Mouse (Mus musculus) T-cell, adult 66 days (primary cell): ENCODE results near the gene Relb. TPM values are rescaled to one million over a fixed set of nuclear protein-coding genes. Genes with fewer than 3 reads are reported as not detected.

Experiments
- total RNA-seq, 2 experiments: library from RNA; stranded (reverse); gene quantifications; 3 replicates in 1 of 2; 4 replicates in 1 of 2; pipeline ENCODE4 v1.2.4; 2023

Relb gene
- 10 to 100 TPM; 50.3 to 55.7 TPM for total RNA-seq

GRCm38 (mm10) chr7:19629361-19629734, at the start of gene Relb:
Gene Relb, minus strand, starts transcription at chr7:19629438.

GRCm38 (mm10) chr7:19677872-19678271, 48.6 kb upstream of the Relb start, which contains the start of gene Apoc2:
Gene Apoc2, minus strand, starts transcription at chr7:19677941.

GRCm38 (mm10) chr7:19664955-19665841, 36.0 kb upstream of the Relb start, which contains the start of gene Clptm1:
Gene Clptm1, minus strand, starts transcription at chr7:19665033.

GRCm38 (mm10) chr7:19603849-19604605, 25.2 kb downstream of the Relb start, which contains the start of gene Clasrp:
Gene Clasrp, minus strand, starts transcription at chr7:19604486.

GRCm38 (mm10) chr7:19577141-19577852, 51.9 kb downstream of the Relb start, which contains the start of the genes Zfp296 and Gemin7:
Gene Zfp296, plus strand, starts transcription at chr7:19577287.
Gene Gemin7, minus strand, starts transcription at chr7:19577595.

GRCm38 (mm10) chr7:19562643-19563410, 66.4 kb downstream of the Relb start, which contains the start of gene Ppp1r37:
Gene Ppp1r37, minus strand, starts transcription at chr7:19563076.

Other genes starting within 250 kb of the Relb start
- 10 to 100 TPM; 75.2 to 85.1 TPM for gene Ercc2, start 247.4 kb downstream of the Relb start, total RNA-seq
- gene Klc3, start 225.3 kb downstream of the Relb start, total RNA-seq = 1 to 10 TPM; 3.0 to 4.6 TPM
- not detected for gene Ckm, start 224.7 kb downstream of the Relb start, total RNA-seq
- 10 to 100 TPM; 25.0 to 29.2 TPM for gene Mark4, start 170.6 kb downstream of the Relb start, total RNA-seq
- not detected for gene Exoc3l2, start 166.1 kb downstream of the Relb start, total RNA-seq
- gene Bloc1s3, start 121.1 kb downstream of the Relb start, total RNA-seq = 1 to 10 TPM; 4.8 to 5.1 TPM
- gene Trappc6a, start 121.0 kb downstream of the Relb start, total RNA-seq = 10 to 100 TPM; 19.2 to 22.3 TPM
- gene Nkpd1, start 111.6 kb downstream of the Relb start, total RNA-seq = under 1 TPM in 1 of 2 experiments, not detected in 1; 0.38 TPM
- 10 to 100 TPM; 54.3 to 60.4 TPM for gene Ppp1r37, start 66.4 kb downstream of the Relb start, total RNA-seq
- gene Zfp296, start 52.2 kb downstream of the Relb start, total RNA-seq = 1 to 10 TPM; 2.5 TPM
- gene Gemin7, start 51.8 kb downstream of the Relb start, total RNA-seq = 10 to 100 TPM; 50.9 to 57.8 TPM
- gene Clasrp, start 25.0 kb downstream of the Relb start, total RNA-seq = 10 to 100 TPM; 85.5 to 85.6 TPM
- 10 to 100 TPM; 80.3 to 82.2 TPM for gene Clptm1, start 35.6 kb upstream of the Relb start, total RNA-seq
- not detected for gene Apoc2, start 48.5 kb upstream of the Relb start, total RNA-seq
- gene Gm44805, start 52.0 kb upstream of the Relb start, total RNA-seq = not detected
- gene Apoc4, start 52.0 kb upstream of the Relb start, total RNA-seq = not detected
- gene Apoc1, start 63.2 kb upstream of the Relb start, total RNA-seq = 1 to 10 TPM in 1 of 2 experiments, not detected in 1; 1.7 TPM
- 10 to 100 TPM; 28.3 to 31.4 TPM for gene Apoe, start 69.8 kb upstream of the Relb start, total RNA-seq
- 10 to 100 TPM; 55.3 to 66.2 TPM for gene Tomm40, start 86.0 kb upstream of the Relb start, total RNA-seq
- under 1 TPM in 1 of 2 experiments, not detected in 1; 0.38 TPM for gene Nectin2, start 121.0 kb upstream of the Relb start, total RNA-seq
- under 1 TPM in 1 of 2 experiments, not detected in 1; 0.24 TPM for gene Bcam, start 141.6 kb upstream of the Relb start, total RNA-seq
- gene Cblc, start 167.4 kb upstream of the Relb start, total RNA-seq = not detected
- 10 to 100 TPM; 29.5 to 32.2 TPM for gene Bcl3, start 193.3 kb upstream of the Relb start, total RNA-seq
- gene Gm19345, start 222.6 kb upstream of the Relb start, total RNA-seq = not detected
- gene Ceacam16, start 231.9 kb upstream of the Relb start, total RNA-seq = under 1 TPM; 0.36 to 0.90 TPM